Mouse (Mus musculus) layer of hippocampus, adult 2 months (tissue): ENCODE data around the gene Acoxl. TPM values are rescaled to one million over a fixed set of nuclear protein-coding genes. Genes with fewer than 3 reads are reported as not detected.
A peak's percentile ranks its signal among the peaks of the same experiment; 100 is the strongest.

Experiments used
- DNase-seq, 2 experiments: peaks; one replicate each; pipeline ENCODE4 v3.0.0; 2022; ENCODE audit warnings: low spot score in 2 of 2
- H3K27ac ChIP-seq: fragments of 200-600 bp; 2 replicates; pipeline ENCODE4 v1.8.1; 2022
- H3K4me3 ChIP-seq: fragments of 200-600 bp; 2 replicates; pipeline ENCODE4 v1.8.1; 2022; ENCODE audit warnings: mild to moderate bottlenecking
- CTCF ChIP-seq: fragments of 200-600 bp; conservative IDR thresholded peaks from 2 replicates; pipeline ENCODE4 v1.8.1; 2022; ENCODE audit warnings: antibody characterized with exemption, mild to moderate bottlenecking, moderate library complexity
- total RNA-seq, 2 experiments: library from RNA; stranded (reverse); gene quantifications; 2 replicates each; pipeline ENCODE4 v1.2.3; 2021

Gene Acoxl
- total RNA-seq, 2 experiments from 2014 or later = not detected

DNA sequence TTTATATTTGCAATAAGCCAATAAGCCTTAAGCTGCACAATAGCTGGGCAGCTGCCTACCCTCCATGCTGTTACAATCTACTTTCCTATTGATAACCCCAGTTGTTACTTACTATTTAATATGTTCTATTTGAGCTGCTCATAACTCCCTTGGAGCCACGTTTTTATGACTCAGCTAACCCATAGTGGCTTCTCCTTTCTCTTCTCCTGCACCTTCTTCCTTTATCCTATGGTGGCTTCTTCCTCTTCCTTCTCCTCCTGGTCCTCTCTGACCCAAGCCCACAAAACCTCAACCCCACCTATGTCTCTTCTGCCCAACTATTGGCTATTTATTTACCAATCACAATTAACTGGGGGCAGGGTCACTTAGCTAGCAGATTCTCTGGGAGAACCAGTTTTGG lies 7.9 kb downstream of the Acoxl start:
- TF ChIP-seq CTCF = no peak
- Histone ChIP-seq H3K27ac (no peak overlapping the region), H3K4me3 (no peak overlapping the region)
- DNase-seq = no peak

DNA sequence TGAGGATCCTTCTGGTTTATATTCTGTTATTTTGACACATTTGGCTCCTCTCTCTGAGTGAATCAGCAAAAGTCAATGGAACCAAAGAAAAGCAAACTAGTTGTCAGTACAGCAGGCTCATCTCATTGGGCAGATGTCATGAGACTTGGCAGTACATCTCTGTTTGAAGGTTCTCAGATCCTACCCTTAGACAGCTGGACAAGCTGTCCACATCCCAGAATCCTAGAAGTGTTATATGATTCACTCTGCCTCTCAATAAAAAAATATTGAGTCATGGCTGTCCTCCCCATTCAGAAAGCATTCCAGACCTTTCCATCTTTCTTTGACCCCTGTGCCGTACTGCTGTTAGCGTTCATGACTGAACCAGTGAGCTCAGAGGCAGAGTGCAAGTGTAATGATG lies 11.7 kb downstream of the Acoxl start:
- no peak overlapping the region for H3K27ac ChIP-seq
- DNase-seq = no peak
- no peak for TF ChIP-seq CTCF
- no peak overlapping the region for H3K4me3 ChIP-seq

DNA sequence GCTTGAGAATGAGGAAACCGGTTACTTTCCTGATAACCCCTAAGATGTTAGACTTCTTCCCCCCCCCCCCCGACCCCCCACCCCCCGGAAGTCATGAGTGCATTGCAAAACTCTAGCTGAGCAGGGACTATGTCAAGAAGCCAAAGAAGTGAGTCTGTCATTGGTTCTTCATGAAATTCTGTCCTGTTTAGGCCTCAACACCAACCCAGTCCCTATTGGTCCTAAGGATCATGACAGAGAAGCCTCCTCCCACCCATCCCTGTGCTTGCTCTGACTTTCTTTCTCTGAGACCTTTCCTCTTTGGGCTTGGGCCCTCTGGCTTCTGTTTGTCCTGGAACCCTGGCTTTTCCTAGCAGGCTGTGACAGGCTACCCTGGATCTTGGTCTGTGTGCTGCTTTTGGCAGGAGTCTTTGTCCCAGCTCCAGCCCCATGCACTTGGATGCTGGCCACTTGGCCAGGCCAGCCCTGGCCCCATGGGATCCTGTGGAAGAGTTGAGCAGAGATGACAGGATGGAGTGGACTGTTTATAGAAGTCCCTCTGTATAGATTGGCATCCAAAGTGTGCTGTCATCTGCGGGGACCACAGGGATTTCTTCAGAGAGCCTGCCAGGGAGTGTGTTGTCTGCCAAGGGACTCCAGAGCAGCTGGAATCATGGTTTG lies 15.8 kb downstream of the Acoxl start:
- DNase-seq = peak; percentile 22 to 35
- H3K4me3 ChIP-seq = no peak overlapping the region
- H3K27ac ChIP-seq = no peak overlapping the region
- TF ChIP-seq CTCF = no peak

DNA sequence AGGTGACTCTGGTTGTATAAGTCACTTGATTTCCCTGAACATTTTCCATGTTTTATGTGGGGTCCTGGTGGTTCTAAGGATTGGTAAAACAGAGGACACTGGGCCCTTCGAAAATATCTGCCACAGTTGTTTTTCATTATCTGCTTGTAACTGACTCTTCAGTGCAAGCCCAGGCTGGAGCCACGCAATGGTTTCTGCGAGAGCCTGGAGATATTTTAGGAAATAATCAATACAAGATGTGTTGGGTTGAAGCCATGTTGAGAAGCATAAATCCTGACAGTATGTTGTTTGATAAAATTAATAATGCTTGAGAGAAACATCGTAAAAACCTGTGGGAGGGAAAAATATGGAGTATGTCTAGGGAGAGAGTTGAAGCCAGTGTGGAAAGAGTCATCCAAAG lies 25.7 kb downstream of the Acoxl start:
- no peak for DNase-seq
- Histone ChIP-seq H3K4me3 (no peak overlapping the region), H3K27ac (no peak overlapping the region)
- TF ChIP-seq CTCF = no peak

DNA sequence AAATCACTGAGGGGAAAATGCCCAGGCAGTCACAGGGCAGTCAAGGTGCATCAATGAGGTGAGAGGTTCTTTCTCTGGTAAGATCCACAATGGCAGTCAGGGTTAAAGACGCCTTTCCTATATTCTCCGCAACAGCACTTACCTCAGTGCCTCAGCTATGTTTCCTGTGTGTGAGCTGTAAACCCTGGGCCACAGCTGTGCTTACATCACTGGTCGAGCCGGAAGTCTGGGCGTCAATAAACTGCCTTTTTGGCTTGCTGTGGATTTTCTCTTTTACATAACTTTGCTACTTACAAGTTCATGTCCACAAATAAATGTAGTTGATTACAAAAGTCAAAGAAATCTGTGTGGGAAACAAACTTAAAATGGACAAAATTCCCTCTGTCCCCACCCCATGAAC lies 42.4 kb downstream of the Acoxl start:
- DNase-seq = no peak
- no peak overlapping the region for H3K27ac ChIP-seq
- no peak for TF ChIP-seq CTCF

DNA sequence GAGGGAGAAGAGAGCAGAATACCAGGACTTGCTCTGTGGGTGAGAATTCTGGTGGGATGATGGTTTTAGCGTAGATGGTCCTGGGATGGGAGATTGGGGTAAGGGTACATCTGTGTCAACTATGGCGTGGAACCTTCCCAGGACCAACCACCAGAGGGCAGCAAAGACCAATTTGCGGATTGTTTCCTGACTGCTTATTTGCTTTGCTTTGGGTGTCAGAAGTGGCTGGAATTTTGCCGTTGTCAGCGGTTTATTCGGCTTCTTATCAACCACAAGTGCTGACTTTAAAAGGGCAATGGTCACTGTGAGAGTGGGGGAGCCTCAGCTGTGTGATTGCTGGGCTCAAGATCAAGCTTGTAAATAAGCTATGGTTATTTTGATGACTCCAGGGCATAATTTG lies 50.8 kb downstream of the Acoxl start:
- TF ChIP-seq CTCF = peak; percentile 91
- Histone ChIP-seq H3K4me3 (no peak overlapping the region), H3K27ac (no peak overlapping the region)
- peak; percentile 74 to 94 for DNase-seq

More for the DNA sequence above, 42.4 kb downstream of the Acoxl start:
- H3K4me3 ChIP-seq = no peak overlapping the region

DNA sequence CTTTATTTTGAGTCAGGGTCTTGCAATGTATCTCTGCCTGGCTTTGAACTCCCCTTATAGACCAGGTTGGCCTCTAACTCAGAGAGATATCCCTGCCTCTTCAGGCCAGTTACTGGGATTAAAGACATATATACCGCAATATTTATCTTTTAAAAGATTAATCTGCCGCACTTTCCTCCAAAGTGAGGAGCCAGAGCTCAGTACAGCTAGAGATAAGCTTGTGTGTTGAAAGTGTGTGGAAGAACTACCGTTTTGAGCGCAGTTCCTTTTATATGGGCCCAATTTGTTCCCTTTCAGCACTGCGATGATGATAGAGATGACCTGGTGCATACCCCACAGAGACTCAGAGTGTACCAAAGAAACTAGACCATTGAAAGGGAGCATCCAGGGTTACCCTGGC lies 51.3 kb downstream of the Acoxl start:
- no peak overlapping the region for H3K4me3 ChIP-seq
- H3K27ac ChIP-seq = no peak overlapping the region
- DNase-seq = no peak
- TF ChIP-seq CTCF = no peak

DNA sequence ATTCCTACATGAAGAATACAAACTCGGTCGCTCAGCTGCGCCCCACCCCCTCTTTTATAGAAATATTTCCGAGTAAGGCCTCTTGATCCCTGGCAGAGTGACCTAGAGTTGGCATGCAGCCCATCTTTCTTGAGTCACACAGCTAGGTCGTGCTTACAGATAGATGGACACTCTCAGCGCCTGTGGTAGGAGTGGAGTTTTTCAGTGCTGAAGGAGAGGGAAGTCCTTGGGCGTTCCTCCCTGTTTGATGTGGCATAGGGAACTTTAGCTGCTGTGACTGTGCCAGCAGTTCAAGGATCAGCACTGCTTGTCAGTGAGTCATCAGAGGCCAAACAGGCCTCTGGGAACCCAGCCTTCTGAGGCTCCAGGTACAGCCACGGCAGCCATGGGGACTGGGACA lies 51.9 kb downstream of the Acoxl start:
- TF ChIP-seq CTCF = no peak
- H3K27ac ChIP-seq = no peak overlapping the region
- no peak for DNase-seq
- no peak overlapping the region for H3K4me3 ChIP-seq

DNA sequence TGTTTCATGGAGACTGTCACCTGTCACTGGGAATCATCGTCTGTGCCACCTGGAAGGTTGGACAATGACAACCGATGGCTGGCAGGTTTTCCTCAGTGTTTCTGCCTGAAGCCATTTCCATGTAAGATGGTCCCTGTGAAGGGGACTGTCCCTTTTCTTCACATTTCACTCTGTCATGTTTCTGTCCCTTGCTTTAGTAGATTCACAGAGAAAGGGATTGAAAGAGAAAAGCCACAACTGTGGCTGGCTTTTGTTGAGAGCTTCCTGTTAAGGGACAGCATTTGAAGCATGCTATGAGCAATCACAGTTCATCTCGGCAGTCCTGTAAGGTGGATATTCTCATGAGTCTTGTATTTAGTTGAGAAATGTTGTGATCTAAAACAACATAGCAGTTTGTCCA lies 52.4 kb downstream of the Acoxl start:
- H3K4me3 ChIP-seq = no peak overlapping the region
- H3K27ac ChIP-seq = no peak overlapping the region
- DNase-seq = no peak
- TF ChIP-seq CTCF = no peak

DNA sequence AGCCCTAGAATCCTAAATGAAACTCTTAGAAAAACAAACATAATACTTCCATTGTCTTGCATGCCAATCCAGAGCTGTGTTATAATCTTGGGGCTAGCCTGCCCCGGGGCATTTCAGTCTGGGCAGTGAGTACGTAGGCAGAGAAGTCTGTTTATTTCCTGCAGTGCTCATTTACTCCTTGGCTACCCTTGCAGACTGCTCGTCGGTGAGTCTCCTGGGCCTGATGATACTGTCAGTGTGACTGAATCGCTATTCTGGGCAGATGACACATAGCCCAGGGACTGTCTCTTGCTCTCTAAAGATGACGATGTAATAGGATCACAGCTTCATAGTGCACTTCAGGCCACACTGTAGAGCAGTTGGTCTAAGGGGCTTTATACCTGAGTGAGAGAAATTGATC lies 56.2 kb downstream of the Acoxl start:
- Histone ChIP-seq H3K27ac (no peak overlapping the region), H3K4me3 (no peak overlapping the region)
- no peak for TF ChIP-seq CTCF
- DNase-seq = no peak

DNA sequence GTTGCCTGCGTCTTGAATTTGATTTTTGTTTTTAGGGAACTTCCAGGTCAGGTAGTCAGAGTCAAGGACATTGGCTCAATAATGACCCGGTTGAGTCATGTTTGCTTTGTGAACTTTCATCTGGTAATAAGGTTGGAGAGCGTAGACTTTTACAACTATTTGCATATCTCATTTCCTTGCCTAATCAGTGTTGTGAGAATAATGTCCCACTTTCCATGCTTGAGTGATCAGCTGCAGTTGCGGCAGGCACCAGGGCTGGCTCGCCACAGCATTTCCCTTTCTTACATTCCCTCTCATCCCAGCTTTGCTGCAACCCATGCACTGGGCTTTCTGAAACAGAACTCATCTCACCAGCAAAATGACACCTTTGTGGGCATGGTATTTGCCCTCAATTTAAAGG lies 59.0 kb downstream of the Acoxl start:
- no peak for TF ChIP-seq CTCF
- no peak overlapping the region for H3K27ac ChIP-seq
- H3K4me3 ChIP-seq = no peak overlapping the region
- no peak for DNase-seq

DNA sequence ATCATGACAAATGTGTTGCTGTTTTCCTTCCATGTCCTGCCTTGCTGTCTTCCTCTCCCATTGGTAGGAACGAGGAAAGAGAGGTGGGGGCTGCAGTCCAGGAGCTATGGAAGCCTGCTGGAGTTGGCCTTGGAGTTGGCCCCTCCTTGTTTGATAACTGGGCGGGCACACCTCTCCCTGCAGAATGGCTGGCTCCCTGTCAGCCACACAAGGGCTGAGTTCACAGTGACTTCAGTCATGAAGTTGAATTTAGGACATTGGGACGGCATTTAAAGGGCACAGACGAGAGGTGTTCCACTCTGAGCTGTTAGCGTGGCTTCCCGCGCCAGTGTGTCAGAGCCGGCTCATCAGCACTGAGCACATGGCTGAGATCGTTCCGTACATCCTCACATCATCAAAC lies 66.2 kb downstream of the Acoxl start:
- TF ChIP-seq CTCF = no peak
- no peak for DNase-seq
- no peak overlapping the region for H3K27ac ChIP-seq
- no peak overlapping the region for H3K4me3 ChIP-seq

DNA sequence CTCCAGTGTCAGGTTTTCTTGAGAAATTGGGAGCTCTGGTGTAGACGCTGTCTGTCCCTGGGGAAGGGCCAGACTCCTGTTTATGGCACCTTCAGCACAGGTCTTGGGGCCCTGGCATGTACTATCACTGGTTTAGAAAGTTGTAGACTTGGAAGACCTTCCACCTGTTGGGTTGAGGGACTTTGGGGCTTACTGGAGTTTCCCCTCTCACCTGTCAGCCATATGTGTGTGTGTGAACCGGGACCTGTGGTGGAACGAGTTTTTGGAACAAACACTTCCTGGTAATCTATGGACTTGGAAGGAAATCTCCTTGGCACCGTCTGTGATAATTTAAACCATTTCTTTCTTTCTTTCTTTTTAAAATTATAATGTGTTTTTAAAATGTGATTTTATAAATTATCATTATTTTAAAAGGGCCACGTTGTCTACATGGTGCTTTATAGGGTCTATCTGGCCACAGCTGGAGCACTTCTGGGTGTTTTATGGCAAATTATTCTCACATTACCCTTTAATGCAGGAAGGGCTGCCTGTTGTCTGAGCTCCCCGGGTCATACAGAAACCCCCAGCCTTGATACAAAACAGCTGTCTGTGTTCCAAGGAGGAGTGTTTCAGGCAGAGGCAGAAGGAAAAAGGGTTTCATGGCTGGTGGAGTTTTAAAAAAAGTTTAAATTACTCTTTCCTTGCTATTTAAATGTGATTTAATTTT lies 68.5 kb downstream of the Acoxl start:
- TF ChIP-seq CTCF = no peak
- Histone ChIP-seq H3K4me3 (no peak overlapping the region), H3K27ac (no peak overlapping the region)
- DNase-seq = no peak

DNA sequence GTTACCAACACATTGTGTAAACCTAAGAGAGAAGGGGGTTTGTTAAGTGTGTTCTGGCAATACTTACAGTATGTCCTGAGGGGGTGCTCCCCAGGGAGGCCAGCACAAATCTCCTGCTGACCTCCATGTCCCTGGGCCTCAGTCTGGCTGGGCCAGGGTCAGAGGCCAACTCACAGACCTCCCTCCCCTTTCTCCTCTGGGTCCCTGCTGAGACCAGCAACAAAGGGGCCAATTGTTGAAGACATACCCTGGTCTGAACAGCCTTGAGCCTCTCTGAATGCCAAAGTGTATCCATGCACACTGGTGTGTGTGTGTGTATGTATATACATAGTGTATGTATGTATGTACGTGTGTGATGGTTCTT lies 69.0 kb downstream of the Acoxl start:
- no peak for DNase-seq
- no peak for TF ChIP-seq CTCF
- Histone ChIP-seq H3K4me3 (no peak overlapping the region), H3K27ac (no peak overlapping the region)
